In the genomic region with DNA sequence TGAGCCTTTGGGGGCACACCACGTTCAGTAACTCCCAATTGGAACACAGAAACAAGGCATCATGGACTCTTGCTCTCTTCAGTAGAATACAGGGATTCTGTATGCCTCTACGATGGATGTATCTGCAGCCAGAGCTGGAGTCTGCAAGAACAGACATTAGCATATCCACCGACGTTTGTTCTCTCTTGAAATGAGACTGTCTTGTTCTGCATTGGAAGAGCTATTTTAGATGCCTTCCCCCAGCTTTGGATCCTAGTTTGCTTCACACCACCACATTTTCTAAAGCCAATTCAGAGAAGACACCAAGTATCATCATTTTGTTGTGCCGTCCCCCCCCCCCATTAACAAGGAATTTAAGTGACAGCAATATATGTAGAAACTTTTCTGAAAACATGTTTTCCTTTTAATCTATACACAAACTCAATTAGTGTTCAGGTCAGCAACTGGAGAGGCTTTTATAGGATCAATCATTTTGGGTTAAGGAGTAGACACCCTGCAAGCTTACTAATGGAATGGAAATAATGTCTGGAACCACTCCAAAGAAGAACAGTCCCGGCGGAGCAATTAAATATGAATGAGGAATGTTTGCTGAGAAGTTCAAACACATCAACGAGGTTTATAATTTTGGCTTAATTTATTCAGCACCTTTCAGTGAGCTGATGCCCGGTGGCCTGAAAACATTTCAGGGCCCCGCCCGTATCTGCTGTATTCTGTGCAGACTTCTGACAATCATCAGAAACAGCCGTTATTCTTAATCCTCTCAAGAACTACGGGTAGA, we compare ENCODE assay signal across 15 mouse cellular contexts.
"Had no signal": no experiment of that assay in that cellular context is flagged by ENCODE, and none has a peak within 500 bp of the region (broad histone marks: within the 10 kb centered on the region; RNA-seq: fewer than 3 reads in every experiment).

No protein-coding gene starts in this region.

- ATAC-seq: intestine, postnatal 0 days; midbrain, embryonic 16.5 days had no signal

- H3K27ac ChIP-seq: limb, embryonic 13.5 days; liver, embryonic 14.5 days; midbrain, embryonic 12.5 days; neural tube, embryonic 13.5 days; stomach, postnatal 0 days had no signal

- H3K4me3 ChIP-seq: limb, embryonic 13.5 days; midbrain, embryonic 12.5 days; neural tube, embryonic 13.5 days had no signal

- H3K27me3 ChIP-seq: limb, embryonic 13.5 days; midbrain, embryonic 12.5 days; neural tube, embryonic 13.5 days had no signal

- H3K4me1 ChIP-seq: limb, embryonic 13.5 days; midbrain, embryonic 12.5 days; neural tube, embryonic 13.5 days had no signal

- DNase-seq: kidney, adult 9 months; kidney, postnatal 10 days; layer of hippocampus, adult 9-11 months; layer of hippocampus, postnatal 36 days; left cerebral cortex, postnatal 4 days; lung, adult 18-20 months; thymus, adult 18-20 months; thymus, postnatal 25 days had no signal

- H3K36me3 ChIP-seq: limb, embryonic 13.5 days; midbrain, embryonic 12.5 days; neural tube, embryonic 13.5 days had no signal
